Mouse (Mus musculus): ENCODE measurements around the gene Slc10a6. TPM values are rescaled to one million over a fixed set of nuclear protein-coding genes. Genes with fewer than 3 reads are reported as not detected.

Slc10a6 gene
- total RNA-seq, 2 experiments from 2014 or later: not detected

GRCm38 (mm10) chr5:103620301-103620973 is 8.8 kb downstream of the Slc10a6 start:
- DNase-seq: no peak
- intact Hi-C loops (cut with DNase I): no loop called here

DNA sequence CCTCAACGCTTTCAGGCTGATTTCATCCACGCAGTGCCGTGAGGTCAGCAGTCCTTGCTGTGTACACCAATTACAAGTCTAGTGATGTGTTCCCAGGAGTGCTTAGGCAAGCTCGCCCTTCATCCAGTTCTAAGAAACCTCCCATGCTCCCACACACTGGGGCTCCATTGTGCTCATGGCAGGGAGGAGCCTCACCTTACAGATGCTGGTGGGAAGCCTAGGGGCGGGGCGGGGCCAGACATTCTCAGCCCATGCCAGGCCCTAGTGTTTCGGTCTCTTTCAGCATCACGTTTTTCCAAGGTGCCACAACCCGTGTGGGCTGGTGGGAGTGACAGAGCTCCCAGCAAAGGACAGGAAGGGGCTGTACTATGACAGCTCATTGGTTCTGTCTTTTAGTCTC is 12.0 kb downstream of the Slc10a6 start:
- no peak for DNase-seq
- intact Hi-C loops (cut with DNase I): no loop called here

GRCm38 (mm10) chr5:103614356-103614755 is 14.8 kb downstream of the Slc10a6 start:
- DNase-seq: no peak
- intact Hi-C loops (cut with DNase I): no loop called here

DNA sequence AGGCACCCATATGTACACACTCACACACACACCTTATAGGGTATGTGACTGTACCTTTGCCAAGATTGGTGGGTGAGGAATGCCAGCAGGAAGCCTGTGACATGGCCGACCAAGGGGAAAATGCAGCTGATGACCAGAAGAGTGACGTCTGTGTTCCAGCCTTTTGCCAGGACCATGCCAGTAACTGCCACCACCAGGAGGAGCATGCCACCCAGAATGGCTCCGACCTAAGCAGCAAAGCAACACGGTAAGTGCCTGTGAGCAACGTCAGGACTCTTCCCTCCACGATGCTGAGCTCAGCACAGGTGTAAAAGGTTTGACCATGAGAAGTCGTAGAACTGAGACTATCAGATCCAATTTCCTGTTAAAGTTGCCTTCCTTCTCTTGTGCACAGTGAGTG is 16.9 kb downstream of the Slc10a6 start:
- no peak for DNase-seq
- intact Hi-C loops (cut with DNase I): no loop called here

DNA sequence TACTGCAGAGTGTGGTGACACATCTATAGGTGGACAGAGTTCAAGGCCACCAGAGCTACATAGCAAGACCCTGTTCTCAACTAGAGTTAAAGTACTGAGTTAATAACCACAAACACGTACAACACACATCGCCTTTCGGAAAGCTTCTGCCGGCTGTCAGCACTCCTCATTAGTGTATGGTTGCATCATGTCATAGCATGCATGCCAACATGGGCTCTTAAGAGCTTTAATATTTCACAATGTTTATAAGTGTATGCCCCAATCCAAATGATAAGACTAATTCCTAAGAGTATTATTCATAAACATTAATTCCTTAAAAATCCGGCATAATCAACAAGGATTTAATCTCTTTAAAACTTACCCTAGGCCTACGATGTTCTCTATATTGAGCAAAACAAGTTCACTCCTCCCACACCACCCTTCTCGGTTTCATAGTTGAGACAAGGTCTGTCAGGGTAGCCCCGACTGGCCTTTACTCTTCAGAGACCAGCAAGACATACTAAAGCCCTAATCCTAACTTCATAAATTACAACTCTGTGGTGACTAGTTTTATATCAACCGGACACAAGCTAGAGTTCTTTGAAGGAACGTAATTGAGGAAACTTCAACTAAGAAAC is 18.2 kb downstream of the Slc10a6 start:
- intact Hi-C loops (cut with DNase I): no loop called here
- DNase-seq: no peak

DNA sequence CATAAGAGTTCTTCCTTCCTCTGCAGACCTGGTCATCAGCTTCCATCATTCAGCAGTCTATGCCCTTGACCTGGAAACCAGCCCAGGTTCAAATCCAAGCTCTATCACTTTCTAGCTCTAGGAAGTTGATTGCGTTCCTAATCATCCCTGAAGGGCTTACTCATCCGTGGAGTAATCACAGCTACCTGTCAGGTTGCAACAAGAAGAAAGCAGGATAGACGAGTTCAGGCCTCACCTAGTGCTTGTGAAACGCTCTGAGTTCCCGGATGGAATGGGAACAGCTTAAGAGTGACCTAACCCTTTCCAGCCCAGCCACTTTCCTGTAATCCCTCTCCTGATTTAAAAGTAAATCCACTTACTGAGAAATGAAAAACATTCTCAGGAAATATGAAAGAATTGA is 19.1 kb downstream of the Slc10a6 start:
- intact Hi-C loops (cut with DNase I): no loop called here
- DNase-seq: no peak

GRCm38 (mm10) chr5:103605707-103606106 is 23.5 kb downstream of the Slc10a6 start:
- intact Hi-C loops (cut with DNase I): no loop called here
- no peak for DNase-seq

GRCm38 (mm10) chr5:103603115-103603893 is 25.9 kb downstream of the Slc10a6 start:
- DNase-seq: peak; percentile 64
- intact Hi-C loops (cut with DNase I): no loop called here

- intact Hi-C loops (cut with DNase I): no loop called here
- DNase-seq: no peak
Measured at GRCm38 (mm10) chr5:103598881-103599280, 30.3 kb downstream of the Slc10a6 start.

DNA sequence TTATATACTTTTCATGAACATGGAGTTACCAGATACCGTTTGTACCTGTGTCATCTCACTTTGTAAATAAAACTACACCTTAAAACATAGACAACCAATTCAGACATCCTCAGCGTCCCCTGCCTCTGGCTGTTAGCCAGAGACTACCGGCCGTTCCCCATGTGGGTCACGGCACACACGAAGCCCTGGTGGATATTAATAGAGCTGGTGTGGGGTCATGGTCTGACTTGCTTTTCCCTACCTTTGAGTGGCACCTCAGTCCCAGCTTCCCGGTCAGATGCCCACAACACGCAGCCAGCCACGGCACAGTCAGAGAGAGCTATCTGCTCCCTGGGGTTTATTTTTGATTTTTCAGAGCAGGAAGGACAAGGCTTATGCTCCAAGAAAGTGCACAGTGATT is 30.9 kb downstream of the Slc10a6 start:
- intact Hi-C loops (cut with DNase I): no loop called here
- DNase-seq: no peak

GRCm38 (mm10) chr5:103597604-103598003 is 31.6 kb downstream of the Slc10a6 start:
- DNase-seq: no peak

GRCm38 (mm10) chr5:103596467-103597146 is 32.6 kb downstream of the Slc10a6 start:
- intact Hi-C loops (cut with DNase I): no loop called here
- no peak for DNase-seq

More at GRCm38 (mm10) chr5:103597604-103598003, 31.6 kb downstream of the Slc10a6 start:
- intact Hi-C loops (cut with DNase I): no loop called here

- intact Hi-C loops (cut with DNase I): no loop called here
- no peak for DNase-seq
Measured at GRCm38 (mm10) chr5:103595394-103596226, 33.6 kb downstream of the Slc10a6 start.

GRCm38 (mm10) chr5:103593575-103593974 is 35.6 kb downstream of the Slc10a6 start:
- intact Hi-C loops (cut with DNase I): no loop called here
- no peak for DNase-seq

DNA sequence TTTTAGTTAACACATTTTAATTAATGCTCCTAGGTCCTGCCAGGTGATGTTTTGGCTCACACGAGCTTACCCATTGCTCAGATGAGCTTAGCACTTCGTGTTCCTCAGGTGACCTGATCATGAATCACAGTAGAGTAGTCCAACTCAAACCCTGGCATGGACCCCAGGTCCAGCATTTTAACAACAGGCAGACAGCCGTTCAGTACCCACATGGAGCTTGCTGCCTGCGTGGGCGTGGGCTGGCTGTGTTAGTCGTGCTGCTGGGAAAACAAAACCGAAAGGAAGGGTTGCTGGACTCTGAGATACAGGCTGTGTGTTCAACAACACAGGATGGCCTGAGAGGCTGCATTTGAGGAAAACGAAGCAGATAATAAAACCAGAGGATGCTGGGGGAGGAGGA is 36.5 kb downstream of the Slc10a6 start:
- DNase-seq: no peak
- intact Hi-C loops (cut with DNase I): no loop called here

- intact Hi-C loops (cut with DNase I): no loop called here
- no peak for DNase-seq
Measured at GRCm38 (mm10) chr5:103591846-103592245, 37.4 kb downstream of the Slc10a6 start.

GRCm38 (mm10) chr5:103587219-103587618 is 42.0 kb downstream of the Slc10a6 start:
- intact Hi-C loops (cut with DNase I): no loop called here
- no peak for DNase-seq

- intact Hi-C loops (cut with DNase I): no loop called here
- DNase-seq: no peak
Measured at GRCm38 (mm10) chr5:103579680-103580420, 49.4 kb downstream of the Slc10a6 start.

DNA sequence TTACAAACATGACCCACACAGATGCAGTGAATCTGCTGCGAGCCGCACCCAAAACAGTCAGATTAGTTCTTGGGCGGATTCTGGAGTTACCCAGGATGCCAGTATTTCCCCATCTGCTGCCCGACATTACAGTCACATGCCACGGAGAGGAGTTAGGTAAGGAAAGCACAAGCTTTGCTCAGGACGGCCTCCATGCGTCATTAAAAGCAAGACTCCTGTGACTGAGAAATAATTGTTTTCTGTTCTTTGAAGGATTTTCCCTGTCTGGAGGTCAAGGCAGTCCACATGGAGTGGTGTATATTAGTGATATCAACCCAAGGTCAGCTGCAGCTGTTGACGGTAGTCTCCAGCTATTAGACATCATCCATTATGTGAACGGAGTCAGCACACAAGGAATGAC is 59.8 kb downstream of the Slc10a6 start:
- no peak for DNase-seq
- intact Hi-C loops (cut with DNase I): no loop called here

GRCm38 (mm10) chr5:103568034-103568433 is 61.2 kb downstream of the Slc10a6 start:
- DNase-seq: no peak
- intact Hi-C loops (cut with DNase I): no loop called here
